Mouse (Mus musculus): ENCODE data around the gene Ribc1.

Ribc1 gene

GRCm38 (mm10) chrX:152016151-152017145 is at the start of gene Ribc1, which contains the start of gene Smc1a:
Ribc1 (minus strand) TSS chrX:152016295.
Smc1a (plus strand) TSS chrX:152016428.
- peak; percentile 92 for DNase-seq

DNA sequence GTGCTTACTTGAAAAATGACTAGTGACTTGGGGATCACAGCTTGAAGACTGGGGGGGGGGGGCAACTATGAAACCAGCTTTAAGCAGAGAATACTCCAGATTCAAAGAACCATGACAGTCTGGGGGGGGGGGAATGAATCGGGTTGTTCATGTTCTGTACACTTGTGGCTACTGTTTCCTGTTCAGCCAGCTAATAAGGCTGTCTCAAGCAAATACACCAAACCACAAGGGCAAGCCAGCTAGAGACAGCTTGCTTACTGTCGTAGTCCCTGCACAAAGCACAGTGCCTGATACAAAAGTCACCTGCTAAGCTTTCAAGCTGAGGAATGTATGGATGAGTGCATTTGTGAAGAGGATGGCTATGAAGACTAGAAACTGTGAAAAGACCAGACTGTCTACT is 49.6 kb upstream of the Ribc1 start:
- DNase-seq: no peak

GRCm38 (mm10) chrX:152054094-152054493 is 38.0 kb upstream of the Ribc1 start:
- no peak for DNase-seq

- no peak for DNase-seq
These were observed 36.5 kb upstream of the Ribc1 start for GRCm38 (mm10) chrX:152052546-152052945.

DNA sequence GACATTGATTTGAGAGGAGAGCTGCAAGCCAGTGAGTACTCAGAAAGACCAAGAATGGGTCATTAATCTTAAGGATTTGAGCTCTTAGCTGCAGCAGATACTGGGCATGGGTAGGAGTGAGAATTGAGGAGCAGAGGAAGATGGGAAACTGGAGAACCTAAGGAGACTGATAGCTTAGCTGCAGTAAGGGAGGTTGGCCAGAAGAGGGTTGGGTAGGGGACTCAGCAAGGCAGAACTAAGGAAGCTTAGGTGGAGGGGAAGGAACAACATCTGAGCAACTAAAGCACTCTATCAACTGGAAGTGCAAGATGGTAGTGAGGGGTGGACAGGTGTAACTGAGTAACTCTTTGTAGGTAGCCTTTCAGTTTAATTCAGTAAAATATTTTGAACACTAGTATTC is 31.1 kb upstream of the Ribc1 start:
- no peak for DNase-seq

DNA sequence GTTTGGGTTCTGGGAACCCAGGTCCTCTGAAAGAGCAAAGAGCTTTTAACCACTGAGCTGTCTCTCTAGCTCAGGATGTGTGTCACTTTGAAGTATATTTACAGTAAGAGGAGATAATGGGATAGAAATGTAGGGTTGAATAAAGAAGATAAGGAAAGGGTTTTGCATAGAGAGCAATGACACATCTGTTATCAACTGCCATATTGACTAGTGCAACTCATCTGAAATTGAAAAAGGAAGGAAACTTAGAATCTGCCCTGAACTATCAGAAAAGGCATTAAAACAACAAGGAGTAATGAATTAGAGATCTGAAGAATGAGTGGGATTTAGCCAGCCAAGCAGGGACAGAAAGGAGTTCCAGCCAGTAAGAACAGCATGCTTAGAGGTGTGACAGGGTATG is 23.8 kb upstream of the Ribc1 start:
- no peak for DNase-seq

DNA sequence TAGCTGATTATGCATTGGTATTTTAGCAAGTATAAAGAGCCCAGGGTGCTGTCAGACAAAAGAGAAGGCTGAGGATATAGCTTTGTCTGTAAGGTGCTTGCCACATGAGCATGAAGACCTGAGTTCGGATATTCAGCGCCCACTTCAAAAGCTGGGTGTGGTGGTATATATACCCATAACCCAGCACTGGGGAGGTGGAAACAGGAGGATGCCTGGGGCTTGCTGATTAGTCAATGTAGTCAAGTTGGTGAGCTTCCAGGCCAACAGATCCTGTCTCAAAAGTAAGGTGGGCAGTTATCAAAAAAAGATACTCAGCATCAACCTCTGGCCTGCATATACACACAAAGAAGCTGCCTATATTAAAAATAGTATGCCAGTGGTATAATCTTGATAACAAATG is 3.2 kb upstream of the Ribc1 start:
- DNase-seq: no peak

- no peak for DNase-seq
These were observed 1.1 kb upstream of the Ribc1 start for GRCm38 (mm10) chrX:152017186-152017585.

DNA sequence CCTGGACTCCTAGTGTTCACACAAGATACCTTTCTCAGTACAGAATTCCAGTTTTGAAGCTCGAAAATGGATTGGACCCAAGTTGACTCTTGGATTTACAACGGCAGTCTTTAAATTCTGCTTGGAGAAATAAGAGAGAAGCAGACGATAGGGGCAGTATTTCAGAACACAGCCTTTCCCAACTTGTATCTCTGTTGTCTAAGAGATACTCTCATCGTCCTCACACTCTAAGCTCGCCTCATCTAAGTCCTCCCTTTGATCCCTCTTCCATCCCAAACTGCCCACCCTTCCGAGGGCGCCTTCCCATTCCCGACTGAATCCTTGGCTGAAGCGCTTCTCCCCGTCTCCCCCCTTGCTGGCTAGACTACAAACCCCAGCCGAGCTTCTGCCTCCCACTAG is 344 bp downstream of the Ribc1 start:
- DNase-seq: no peak

DNA sequence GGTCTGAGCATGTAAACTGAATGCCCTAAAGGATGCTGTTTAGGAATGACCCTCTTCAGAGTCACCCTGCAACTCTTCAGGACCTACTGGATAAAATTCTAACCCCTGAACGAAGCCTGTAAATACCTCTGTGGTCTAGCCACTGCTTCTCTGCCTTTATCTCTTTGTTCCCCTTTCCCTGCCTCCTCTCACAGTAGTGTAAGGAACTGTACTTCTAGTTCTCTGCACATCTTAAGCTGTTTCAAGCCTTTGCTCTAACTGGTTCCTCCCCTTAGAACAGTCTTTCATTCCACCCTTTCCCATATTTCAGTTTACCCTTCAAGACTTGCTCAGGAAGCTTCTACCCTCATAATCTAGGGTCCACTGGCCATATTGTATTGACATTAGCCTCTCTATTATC is 8.2 kb downstream of the Ribc1 start:
- no peak for DNase-seq

GRCm38 (mm10) chrX:152002865-152003264 is 13.2 kb downstream of the Ribc1 start:
- no peak for DNase-seq

- DNase-seq: peak; percentile 76
These were observed 14.1 kb downstream of the Ribc1 start, which contains the start of gene Hsd17b10 for GRCm38 (mm10) chrX:152001737-152002710. Hsd17b10 (plus strand) TSS chrX:152001845.

GRCm38 (mm10) chrX:152001182-152001684 is 14.9 kb downstream of the Ribc1 start:
- no peak for DNase-seq

DNA sequence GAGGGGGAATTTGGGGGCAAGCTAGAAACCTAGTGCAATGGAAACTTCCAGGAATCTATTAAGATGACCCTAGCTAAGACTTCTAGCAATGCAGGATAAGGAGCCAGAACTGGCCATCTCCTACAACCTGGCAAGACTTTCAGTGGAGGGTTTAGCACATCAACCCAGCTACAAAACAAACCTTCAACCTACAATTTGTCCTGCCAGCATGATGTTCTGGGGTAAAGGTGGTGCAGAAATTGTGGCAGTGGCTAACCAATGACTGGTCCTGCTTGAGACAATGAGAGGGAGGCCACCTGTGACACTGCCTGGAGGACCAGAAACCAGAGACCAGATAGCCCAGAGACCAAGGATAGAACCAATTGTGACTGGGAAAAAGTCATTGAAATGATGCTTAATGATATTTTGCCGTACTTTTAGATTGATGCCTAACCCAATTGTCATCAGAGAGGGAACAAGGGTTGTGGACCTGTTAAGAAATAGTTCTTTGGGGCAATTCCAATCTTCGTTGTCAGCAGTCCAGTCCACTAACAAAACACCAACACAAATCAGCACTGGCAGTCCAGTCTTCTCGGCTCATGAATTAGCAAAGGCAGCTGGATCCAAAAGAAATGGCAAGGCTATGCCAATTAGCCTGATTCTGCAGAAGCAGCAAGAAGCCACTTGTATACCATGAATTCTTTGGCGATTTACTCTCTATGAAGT is 16.9 kb downstream of the Ribc1 start:
- DNase-seq: no peak
